Mouse (Mus musculus): Measurements from ENCODE around the gene BC030867.
A peak's percentile ranks its signal among the peaks of the same experiment; 100 is the strongest.

Gene BC030867

DNA sequence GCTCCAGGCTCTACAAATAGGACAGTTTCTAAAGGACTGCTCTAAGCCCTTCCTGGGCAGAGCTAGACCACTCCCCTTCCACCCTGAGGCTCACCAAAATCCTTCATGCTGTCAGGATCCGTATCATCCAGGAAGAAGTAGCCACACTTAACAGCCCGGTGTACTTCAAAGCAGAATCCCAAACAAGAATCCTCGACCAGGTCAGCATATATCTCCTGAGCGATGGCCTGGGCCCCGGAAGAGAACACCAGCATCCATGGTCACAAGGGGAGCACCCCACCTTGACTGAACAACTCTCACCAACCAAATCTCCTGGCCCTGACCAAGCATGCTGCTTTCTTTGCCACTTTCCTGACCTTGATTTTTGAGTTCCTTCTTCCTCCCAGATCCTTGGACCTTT lies 45.7 kb downstream of the BC030867 start:
- DNase-seq, result no peak

DNA sequence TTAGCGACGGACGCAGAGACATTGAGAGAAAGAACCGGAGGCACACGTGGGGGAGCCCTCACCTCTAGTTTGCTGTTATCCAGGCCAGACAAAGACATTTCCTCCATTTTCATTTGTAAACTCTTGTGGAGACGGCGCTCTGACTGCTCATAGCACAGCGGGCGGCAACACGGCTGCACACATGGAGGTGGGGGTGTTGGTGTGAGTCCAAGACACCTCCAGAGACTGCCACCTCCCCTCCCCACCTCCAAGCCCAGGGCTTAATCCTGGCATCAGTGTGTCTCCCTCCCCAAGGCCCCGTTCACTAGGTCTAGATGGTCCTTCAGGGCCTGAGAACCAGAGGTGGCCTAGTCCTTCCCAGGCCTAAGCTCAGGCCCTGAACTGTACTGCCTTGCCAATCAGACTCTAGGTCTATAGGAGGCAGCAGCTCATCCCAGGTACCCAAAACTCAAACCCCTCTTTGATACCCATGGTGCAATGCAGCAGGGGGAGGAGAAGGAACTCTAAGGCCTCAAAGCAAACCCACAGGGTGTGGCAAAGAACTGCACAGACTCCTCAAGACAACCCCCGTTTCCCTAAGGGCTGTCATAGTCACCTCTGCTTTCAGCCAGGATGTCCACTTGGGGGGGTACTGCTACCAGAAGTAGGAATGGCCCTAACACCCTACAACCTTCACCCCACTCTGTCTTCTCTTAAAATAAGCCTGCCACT lies 46.4 kb downstream of the BC030867 start:
- DNase-seq, result peak; percentile 48

DNA sequence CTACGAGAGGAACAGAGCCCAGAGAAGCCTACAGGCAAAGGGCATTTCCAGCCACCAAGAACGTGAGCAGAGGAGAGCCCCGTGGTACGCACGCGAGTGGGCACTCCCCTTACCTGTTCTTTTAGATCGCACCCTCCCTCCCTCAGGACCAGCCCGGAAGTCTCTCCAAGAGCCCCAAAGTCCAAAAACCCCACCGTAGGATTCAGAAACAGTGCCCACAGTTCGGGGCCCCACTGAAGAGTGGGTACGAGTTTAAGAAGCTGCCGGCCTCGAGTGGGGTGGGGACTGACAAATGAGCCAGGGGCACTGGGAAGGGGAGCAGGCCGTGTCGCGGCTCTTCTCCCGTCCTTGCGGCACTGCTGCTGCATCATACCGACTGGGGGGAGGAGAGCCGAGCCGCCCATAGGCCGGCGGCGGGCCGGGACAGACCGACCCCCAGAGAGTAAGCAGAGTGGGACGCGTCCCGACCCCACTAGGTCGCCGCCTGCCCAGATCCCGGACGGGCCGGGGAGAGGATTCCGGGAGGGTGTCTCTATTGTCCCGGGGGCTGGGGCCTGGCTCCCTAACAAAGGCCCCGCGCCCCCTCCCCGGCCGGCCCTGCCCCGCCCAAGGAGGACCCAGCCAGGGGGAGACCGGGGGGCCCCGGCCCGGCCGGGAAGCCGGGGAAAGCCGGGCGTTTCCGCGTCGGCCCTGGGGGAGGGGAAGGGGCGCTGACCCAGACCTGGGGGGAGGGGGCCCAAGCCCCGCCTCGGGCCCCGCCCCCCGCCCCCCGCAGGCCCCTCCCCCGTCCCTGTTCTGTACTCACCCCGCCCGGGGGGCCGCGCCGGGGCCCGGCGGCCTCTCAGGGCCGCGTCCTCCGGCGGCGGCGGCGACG lies 47.2 kb downstream of the BC030867 start:
- DNase-seq, result peak; percentile 54

DNA sequence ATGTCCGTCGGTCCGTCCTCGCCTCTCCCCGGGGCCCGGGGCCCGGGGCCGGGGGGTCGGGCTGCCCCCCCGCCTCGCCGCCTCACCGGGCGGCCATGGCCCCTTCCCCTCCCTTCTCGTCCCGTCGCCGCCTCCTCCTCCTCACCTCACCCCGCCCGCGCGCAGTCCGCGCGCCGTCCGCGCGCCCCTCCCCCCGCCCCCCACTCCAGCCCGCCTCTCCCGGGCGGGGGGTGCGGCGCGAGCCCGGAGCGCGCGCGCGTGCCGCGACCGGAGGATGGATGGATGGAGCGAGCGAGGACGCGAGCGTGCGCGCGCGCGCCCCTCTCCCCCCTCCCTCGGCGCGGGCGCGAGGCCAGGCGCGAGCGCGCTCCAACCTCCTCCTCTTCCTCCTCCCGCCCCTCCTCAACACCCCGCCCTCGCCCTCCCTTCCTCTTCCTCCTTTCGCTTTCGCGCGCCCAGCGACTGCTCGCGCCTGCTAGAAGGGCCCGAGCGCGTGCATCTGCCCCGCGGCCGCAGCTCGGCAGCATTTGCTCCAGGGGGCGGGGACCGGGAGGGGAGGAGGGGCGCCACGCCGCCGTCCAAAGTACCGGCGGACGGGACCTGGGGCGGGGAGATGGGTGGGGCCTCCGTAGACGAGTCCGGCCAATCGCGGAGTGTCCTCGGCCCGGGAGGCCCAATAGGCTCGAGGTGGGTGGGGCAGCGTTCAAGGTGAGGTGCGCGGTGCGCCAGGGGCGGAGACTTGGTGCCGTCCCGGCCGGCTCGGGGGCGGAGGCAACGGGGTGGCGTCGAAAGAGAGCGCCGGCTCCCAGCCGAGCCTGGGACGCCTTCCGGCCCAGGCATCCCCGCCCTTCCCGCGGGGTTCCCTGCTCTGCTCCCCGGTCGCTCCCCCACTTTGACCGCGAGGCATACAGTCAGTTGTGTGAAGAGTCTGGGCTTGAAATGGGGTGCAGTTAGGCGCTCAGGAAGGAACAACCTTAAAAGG lies 48.1 kb downstream of the BC030867 start, which contains the start of gene Atxn7l3:
Atxn7l3 (minus strand) TSS at position 141 of the 982 bp plus-strand sequence.
- peak; percentile 97 for DNase-seq

DNA sequence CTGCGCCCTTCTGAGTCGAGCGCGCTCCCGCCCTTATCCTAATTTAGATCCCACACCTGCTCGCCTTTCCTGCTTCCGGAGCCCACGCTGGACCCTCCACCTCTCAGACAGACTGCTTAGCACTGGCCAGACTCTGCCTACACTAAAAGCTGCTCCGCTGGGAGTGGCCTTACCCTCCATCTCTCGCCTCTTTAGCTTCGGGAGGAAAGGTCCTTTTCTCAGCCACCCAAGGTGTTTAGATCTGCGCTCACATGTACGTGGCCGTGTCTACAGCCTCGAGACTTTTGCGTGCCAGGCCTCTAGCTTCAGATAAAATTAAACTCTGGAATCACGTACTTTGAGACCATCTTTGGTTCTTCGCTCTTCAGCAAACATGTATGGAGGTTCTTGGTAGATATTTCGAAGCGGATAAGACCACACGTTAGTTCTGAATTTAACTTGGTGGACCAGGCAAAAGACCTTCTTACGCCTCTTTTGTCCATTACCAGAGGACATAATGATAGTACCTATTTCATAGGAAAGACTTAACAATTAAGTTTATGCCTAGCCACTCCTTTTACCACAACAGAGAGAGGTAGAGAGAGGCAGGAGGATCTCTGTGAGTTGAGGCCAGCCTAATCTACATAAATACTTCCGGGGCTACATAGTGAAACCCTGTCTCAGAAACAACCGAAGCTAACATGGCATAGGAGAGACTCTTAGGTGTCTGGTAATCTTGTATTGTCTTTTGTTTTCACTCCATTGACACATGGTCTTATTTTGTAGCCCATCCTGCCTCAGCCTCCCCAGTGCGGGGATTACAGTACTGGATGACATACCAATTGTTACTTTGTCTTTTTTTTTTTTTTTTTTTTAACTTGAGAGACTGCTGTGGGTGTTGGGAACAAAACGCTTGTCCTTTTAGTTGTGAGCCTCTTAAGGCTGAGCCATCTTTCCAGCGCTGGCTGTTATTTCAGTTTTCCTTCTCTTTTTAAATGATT lies 49.2 kb downstream of the BC030867 start:
- DNase-seq, result no peak

DNA sequence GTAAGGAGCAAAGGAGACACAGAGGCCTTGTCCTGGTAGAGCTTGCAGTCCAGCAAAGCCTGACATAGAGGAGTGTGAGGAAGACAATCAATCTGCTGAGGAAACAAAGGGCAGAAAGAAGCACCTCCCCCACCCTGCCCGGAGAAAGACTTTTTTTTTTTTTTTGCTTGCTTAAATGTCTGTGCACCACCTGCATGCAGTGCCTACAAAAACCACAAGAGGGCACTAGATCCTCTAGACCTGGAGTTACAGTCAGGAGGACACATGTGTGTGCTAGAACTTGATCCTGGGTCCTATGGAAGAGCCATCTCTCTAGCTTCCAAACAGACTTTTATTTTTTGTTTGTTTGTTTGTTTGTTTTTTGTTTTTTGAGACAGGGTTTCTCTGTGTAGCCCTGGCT lies 51.2 kb downstream of the BC030867 start:
- peak; percentile 45 for DNase-seq

DNA sequence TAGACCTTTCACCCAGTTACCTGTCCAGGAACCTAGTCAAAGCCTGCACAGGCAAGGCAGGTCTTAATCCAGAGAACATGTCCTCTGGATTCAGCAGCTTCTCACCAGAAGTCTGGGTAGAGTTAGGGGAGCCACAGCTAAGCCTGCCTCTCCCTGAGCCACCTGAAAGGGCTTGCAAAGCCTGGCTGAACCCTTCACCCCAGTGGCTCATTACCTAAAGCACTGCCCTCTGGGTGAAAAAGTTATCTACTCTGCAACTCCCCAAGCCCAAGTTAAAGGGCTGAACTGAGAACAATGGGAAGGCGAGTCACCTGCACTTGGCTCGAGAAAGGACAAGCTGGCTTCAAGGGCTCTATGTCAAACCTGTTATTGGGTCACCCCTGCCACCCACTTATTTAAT lies 55.5 kb downstream of the BC030867 start:
- DNase-seq, result no peak

DNA sequence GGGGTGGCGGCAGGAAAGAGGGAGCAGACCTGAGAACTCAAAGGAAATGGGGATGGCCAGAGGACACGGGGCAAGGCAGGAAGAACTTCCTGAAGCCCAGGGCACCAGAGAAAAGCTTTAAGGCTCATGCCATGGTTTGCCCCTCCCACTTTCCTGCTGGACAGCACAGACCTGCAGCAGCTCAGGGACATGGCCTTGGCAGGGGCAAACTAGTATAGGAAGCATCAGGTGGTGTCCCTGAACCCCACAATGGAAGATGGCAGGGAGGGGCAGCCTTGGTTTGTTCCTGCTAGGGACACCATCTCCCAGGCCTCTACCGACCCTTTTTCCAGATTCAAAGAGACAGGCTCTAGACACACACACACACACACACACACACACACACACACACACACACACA lies 56.7 kb downstream of the BC030867 start:
- DNase-seq, result no peak

DNA sequence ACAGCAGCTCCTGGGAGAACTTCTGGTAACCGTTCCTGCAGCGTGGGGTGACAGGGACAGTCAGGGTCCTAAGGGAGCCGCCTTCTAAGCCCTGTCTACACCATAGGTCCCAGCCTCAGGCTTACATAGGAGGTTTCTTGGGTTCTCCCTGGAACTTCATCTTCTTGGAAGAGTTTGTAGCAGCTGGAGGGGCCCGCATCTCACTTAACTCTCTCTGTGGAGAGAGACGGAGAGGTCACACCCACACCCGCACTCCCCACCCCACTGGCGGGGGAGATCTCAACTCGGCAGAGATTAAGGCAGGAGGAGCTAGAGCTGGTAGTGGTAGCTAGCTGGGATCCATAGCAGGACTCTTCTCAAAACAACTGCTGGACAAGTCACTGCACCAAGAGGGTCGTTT lies 59.4 kb downstream of the BC030867 start:
- DNase-seq, result peak; percentile 25

DNA sequence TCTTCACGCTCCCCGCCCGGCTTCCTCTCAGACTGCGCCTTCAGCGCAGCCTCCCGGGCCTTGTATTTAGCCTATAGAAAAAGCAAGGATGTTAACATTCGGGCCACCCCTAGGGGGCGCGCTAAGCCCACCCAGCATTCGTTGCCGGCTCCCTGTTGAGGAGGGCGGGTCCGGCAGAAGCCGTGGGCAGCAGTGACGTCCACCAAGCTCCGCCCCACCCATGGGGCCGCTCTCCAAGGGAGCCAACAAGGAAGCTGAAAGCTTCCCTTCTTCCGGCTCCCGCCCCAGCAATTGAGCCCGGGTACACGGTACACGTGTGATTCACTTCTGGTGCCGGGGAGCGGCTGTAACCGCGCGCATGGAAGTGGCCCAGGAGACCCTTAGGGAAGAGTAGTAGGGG lies 60.3 kb downstream of the BC030867 start:
- DNase-seq, result peak; percentile 94

DNA sequence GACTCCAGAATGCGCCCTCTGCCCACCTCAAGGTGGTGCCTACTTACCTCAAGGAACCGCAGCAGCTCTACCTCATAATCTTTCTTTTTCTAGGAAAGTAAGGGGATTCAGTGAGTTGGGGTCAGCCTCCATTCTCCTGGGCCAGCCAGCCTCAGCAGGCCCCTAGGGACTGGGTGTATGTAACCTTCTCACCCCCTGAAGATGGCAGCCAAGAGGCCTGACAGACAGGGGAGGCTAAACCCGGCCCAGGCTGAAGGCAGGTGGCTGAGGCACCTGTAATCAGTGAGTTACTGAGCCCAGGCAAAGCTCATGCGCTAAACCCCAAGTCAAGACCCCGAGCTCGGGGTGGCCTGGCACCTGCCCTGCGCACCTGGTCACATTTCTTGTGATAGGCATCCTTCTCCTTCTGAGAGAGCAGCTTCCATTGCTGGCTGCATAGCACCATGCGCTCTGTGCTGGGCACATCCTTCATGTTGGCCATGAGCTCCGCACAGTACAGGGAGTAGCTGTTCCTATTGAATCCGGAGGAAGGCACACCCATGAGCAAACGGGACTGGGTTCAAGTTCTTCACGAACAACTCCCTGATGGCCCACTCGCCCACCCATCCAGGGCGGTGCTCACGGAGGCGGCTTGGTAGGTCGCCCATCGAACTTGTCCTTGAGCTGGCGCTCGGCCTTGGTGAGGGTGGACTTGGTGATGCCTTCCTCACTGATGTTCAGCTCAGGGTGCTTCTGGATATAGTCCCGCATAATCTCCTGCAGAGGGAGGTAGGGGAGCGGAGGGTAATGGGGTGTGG lies 61.3 kb downstream of the BC030867 start:
- DNase-seq, result no peak

DNA sequence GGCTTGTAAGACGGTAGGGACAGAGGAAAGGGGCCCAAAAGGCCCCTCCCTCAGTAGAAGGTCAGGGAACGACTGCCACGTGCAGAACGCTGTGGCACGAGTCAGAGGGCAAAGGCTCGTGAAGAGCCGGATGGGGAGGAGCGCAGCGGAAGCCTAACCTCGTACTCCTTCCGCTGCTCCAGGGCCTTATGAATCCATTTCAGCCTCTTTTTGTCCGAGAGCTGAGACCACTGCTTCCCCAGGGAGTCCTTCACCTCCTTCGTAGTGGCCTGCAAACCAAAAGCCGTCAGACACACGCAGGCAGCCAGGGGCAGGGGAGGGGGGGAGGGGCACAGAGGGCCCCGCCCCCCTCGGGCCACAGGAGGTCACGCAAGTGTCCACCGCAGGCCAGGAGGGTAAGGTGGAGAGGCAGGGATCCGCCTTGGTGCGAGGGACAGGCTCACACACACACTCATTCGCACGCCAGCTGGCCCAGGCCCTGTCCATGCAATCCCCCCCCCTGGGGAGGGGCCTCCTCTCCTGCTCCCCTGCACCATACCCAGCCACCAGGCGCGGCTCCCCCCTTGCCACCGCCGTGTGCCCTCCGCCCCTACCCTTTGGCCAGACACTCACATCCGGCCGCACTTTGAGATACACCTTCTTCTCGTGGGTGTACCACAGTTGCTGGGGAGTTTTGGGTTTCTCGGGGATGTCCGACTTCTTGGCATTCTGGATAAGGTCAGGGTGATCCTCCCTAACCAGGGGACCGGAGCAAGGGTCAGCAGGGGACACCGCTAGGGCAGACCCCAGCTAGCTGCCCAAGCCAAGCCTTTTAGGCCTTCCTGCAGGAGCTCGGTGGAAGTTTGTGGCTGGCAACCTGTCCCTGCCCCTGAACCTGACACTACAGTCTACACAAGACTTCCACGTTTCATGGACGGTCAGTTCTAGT lies 62.4 kb downstream of the BC030867 start:
- DNase-seq, result no peak

DNA sequence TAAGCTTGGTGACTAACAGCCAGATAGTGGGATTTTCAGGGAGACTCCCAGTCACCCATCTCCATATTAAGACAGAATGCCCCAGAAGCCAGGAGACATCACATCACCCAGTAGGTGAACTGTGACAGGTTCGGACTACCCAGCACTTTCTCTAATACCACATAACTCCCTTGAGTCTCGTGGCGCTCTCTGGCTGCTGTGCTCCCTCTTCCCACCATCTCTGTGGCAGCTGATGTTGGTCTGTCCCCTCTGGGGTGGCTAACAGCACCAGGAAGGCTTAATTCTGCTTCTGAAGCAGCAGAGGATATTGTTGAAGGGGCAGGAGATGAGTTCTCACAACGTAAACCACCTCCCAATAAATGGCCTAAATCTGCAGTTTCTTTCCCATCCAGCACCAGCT lies 63.3 kb downstream of the BC030867 start:
- no peak for DNase-seq

DNA sequence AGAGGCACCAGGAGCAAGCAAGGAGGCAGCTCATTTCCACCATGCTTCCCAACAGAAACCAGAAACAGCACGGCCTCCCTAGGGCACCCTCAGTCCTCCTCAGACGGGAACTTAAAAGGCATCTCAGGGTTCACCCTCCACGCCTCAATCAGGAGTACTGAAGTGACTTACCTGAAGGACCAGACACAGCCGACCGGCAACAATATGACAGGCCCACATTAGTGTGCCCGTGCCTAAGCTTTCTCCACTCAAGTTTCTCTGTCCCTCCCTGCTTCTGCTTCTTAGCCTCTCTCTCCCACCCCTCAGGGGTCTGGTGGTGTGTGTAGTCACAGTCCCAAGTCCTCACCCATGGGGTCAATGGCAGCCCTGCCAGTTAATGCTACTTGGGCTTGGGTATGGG lies 63.9 kb downstream of the BC030867 start:
- no peak for DNase-seq

DNA sequence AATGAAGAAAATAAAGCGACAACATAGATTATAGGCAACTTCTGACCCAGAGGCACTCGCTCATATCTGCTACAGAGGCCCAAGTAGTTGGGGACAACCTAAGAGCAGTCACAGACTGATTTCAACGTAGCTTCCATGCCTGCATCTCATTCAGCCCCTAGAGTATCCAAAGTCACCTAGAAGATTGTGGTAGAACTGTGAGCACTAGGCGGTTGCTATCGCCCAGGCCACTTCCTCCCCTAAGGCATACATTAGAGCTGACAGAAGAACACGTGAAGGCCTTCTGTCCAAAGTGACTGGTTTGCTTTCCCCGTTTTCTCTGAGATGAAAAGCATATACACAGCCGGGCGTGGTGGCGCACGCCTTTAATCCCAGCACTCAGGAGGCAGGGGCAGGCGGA lies 65.6 kb downstream of the BC030867 start:
- no peak for DNase-seq
